Mouse (Mus musculus) kidney, adult 2 months (tissue): Measurements from ENCODE around the gene Doc2a. TPM values are rescaled to one million over a fixed set of nuclear protein-coding genes. Genes with fewer than 3 reads are reported as not detected.

Source experiments
- DNase-seq: peaks from one replicate; pipeline ENCODE4 v3.0.0; 2021
- H3K27ac ChIP-seq: fragments of 200-500 bp; 2 replicates; pipeline ENCODE4 v1.5.1; 2012; ENCODE audit warnings: low read depth, low read length, control low read depth, inconsistent platforms; ENCODE audit not compliant: insufficient read depth
- H3K27me3 ChIP-seq: fragments of 200-500 bp; replicated peaks from 2 replicates; pipeline ENCODE4 v1.6.1; 2012; ENCODE audit warnings: mild to moderate bottlenecking, moderate library complexity, low read length, inconsistent platforms; ENCODE audit not compliant: control insufficient read depth, insufficient read depth
- H3K36me3 ChIP-seq: fragments of 200-500 bp; 2 replicates; pipeline ENCODE4 v1.6.1; 2012; ENCODE audit warnings: mild to moderate bottlenecking, moderate library complexity, low read length, inconsistent platforms; ENCODE audit not compliant: control insufficient read depth, insufficient read depth
- H3K4me1 ChIP-seq: fragments of 200-500 bp; 2 replicates; pipeline ENCODE4 v1.6.1; 2011; ENCODE audit warnings: low read length; ENCODE audit not compliant: control insufficient read depth, insufficient read depth
- H3K4me3 ChIP-seq: fragments of 200-500 bp; 2 replicates; pipeline ENCODE4 v1.5.1; 2011; ENCODE audit warnings: mild to moderate bottlenecking, low read depth, low read length, control low read depth; ENCODE audit not compliant: insufficient read depth
- CTCF ChIP-seq: fragments of 200-500 bp; conservative IDR thresholded peaks from 2 replicates; pipeline ENCODE4 v1.5.1; 2011; ENCODE audit warnings: low read depth, mild to moderate bottlenecking, control low read depth, low read length, moderate library complexity, mixed read lengths; ENCODE audit not compliant: insufficient read depth, insufficient read length
- POLR2A ChIP-seq: fragments of 200-500 bp; IDR thresholded peaks from one replicate; pipeline ENCODE4 v1.6.1; 2011; ENCODE audit warnings: low read depth, low read length, control low read depth
- WGBS: fragments of 180-500 bp; shearing (Covaris S2); methylation state at CpG from one replicate; pipeline ENCODE4 v1.1.7; 2018; 5-methylcytosine and 5-hydroxymethylcytosine counted together
- polyA plus RNA-seq: library from polyadenylated mRNA; depleted of rRNA; stranded (reverse); fragments of >200 nt; gene quantifications from 2 replicates; pipeline ENCODE4 v1.2.3, GENCODE M21; 2012

The Doc2a gene
- polyA plus RNA-seq, 1 experiment, result 0.33 TPM

GRCm38 (mm10) chr7:126847421-126848398 is 494 bp downstream of the Doc2a start:
- Histone ChIP-seq H3K4me1 (no peaks in the 10 kb centered on the region), H3K4me3 (peak overlapping the region; percentile 45), H3K36me3 (no peaks in the 10 kb centered on the region), H3K27ac (no peak overlapping the region), H3K27me3 (peaks cover 3% of the 10 kb centered on the region)
- TF ChIP-seq CTCF, result no peak
- TF ChIP-seq POLR2A, result no peak
- WGBS, result 3% methylated on average over 74 of the region's 74 CpGs
- no peak for DNase-seq

GRCm38 (mm10) chr7:126848794-126849193 is 1.6 kb downstream of the Doc2a start:
- TF ChIP-seq CTCF (no peak), POLR2A (no peak)
- 39% methylated on average over 10 of the region's 10 CpGs for WGBS
- DNase-seq, result no peak
- Histone ChIP-seq H3K27ac (no peak overlapping the region), H3K4me3 (no peak overlapping the region), H3K36me3 (no peaks in the 10 kb centered on the region), H3K27me3 (peaks cover 3% of the 10 kb centered on the region), H3K4me1 (no peaks in the 10 kb centered on the region)

GRCm38 (mm10) chr7:126850161-126850560 is 2.9 kb downstream of the Doc2a start:
- DNase-seq, result no peak
- Histone ChIP-seq H3K36me3 (no peaks in the 10 kb centered on the region), H3K27ac (no peak overlapping the region), H3K4me3 (no peak overlapping the region), H3K4me1 (no peaks in the 10 kb centered on the region), H3K27me3 (peaks cover 3% of the 10 kb centered on the region)
- 80% methylated on average over 6 of the region's 6 CpGs for WGBS
- TF ChIP-seq CTCF, result no peak
- no peak for TF ChIP-seq POLR2A

GRCm38 (mm10) chr7:126851192-126851591 is 4.0 kb downstream of the Doc2a start:
- 64% methylated on average over 12 of the region's 12 CpGs for whole genome bisulfite sequencing

GRCm38 (mm10) chr7:126853454-126853853 is 6.2 kb downstream of the Doc2a start:
- 44% methylated on average over 5 of the region's 5 CpGs for WGBS
- H3K36me3 ChIP-seq, result no peaks in the 10 kb centered on the region

More at GRCm38 (mm10) chr7:126851192-126851591, 4.0 kb downstream of the Doc2a start:
- Histone ChIP-seq H3K27me3 (peaks cover 3% of the 10 kb centered on the region), H3K4me1 (no peaks in the 10 kb centered on the region), H3K4me3 (no peak overlapping the region), H3K27ac (no peak overlapping the region), H3K36me3 (no peaks in the 10 kb centered on the region)
- TF ChIP-seq CTCF (no peak), POLR2A (no peak)
- no peak for DNase-seq

GRCm38 (mm10) chr7:126855641-126856040 is 8.4 kb downstream of the Doc2a start:
- 91% methylated on average over 3 of the region's 3 CpGs for WGBS
- H3K36me3 ChIP-seq, result no peaks in the 10 kb centered on the region
- DNase-seq, result no peak

More at GRCm38 (mm10) chr7:126853454-126853853, 6.2 kb downstream of the Doc2a start:
- Histone ChIP-seq H3K27ac (no peak overlapping the region), H3K4me1 (no peaks in the 10 kb centered on the region), H3K4me3 (no peak overlapping the region), H3K27me3 (no peaks in the 10 kb centered on the region)
- peak; percentile 88 for DNase-seq
- TF ChIP-seq POLR2A (no peak), CTCF (no peak)

GRCm38 (mm10) chr7:126856741-126857420 is 9.7 kb downstream of the Doc2a start:
- H3K27me3 ChIP-seq, result no peaks in the 10 kb centered on the region
- no peaks in the 10 kb centered on the region for H3K36me3 ChIP-seq
- TF ChIP-seq POLR2A, result no peak
- no peak for TF ChIP-seq CTCF
- DNase-seq, result no peak
- H3K27ac ChIP-seq, result no peak overlapping the region
- peaks cover 4% of the 10 kb centered on the region; the same call in 1 of the 2 replicates for H3K4me1 ChIP-seq
- 68% methylated on average over 9 of the region's 9 CpGs for WGBS
- no peak overlapping the region for H3K4me3 ChIP-seq

More at GRCm38 (mm10) chr7:126855641-126856040, 8.4 kb downstream of the Doc2a start:
- Histone ChIP-seq H3K27me3 (no peaks in the 10 kb centered on the region), H3K27ac (no peak overlapping the region), H3K4me1 (no peaks in the 10 kb centered on the region), H3K4me3 (no peak overlapping the region)
- TF ChIP-seq CTCF (no peak), POLR2A (no peak)
